Mouse (Mus musculus) embryonic facial prominence, embryonic 11.5 days (tissue): ENCODE results near the gene Mdfi. TPM values are rescaled to one million over a fixed set of nuclear protein-coding genes. Genes with fewer than 3 reads are reported as not detected.

Experiments
- ATAC-seq: fragments of 200-750 bp; cut with Nextera tagmentation; replicated peaks from 2 replicates; pipeline ENCODE4 v1.8.0; 2017; ENCODE audit warnings: low read depth; ENCODE audit not compliant: insufficient number of reproducible peaks, low FRiP score, low TSS enrichment
- DNase-seq: peaks from one replicate; pipeline ENCODE4 v3.0.0-alpha.2; 2015; ENCODE audit warnings: low spot score
- H3K27ac ChIP-seq: fragments of 300-500 bp; sonication (generic); replicated peaks from 2 replicates; pipeline ENCODE4 v1.5.1; 2014; ENCODE audit warnings: mild to moderate bottlenecking, low read depth, low read length, control low read depth
- H3K27me3 ChIP-seq: fragments of 300-500 bp; sonication (generic); 2 replicates; pipeline ENCODE4 v1.6.1; 2014; ENCODE audit warnings: mild to moderate bottlenecking, low read length, moderate library complexity, mixed read lengths; ENCODE audit not compliant: control insufficient read depth, insufficient read depth
- H3K36me3 ChIP-seq: fragments of 300-500 bp; sonication (generic); replicated peaks from 2 replicates; pipeline ENCODE4 v1.6.1; 2014; ENCODE audit warnings: low read depth, mild to moderate bottlenecking, low read length, moderate library complexity, mixed read lengths; ENCODE audit not compliant: control insufficient read depth, insufficient read depth
- H3K4me1 ChIP-seq: fragments of 300-500 bp; sonication (generic); 2 replicates; pipeline ENCODE4 v1.6.1; 2014; ENCODE audit warnings: low read length, mixed read lengths; ENCODE audit not compliant: control insufficient read depth, insufficient read depth
- H3K4me2 ChIP-seq: fragments of 300-500 bp; sonication (generic); 2 replicates; pipeline ENCODE4 v1.6.1; 2014; ENCODE audit warnings: low read depth, mild to moderate bottlenecking, control low read depth, low read length, moderate library complexity
- H3K4me3 ChIP-seq: fragments of 300-500 bp; sonication (generic); 2 replicates; pipeline ENCODE4 v1.5.1; 2014; ENCODE audit warnings: low read depth, low read length, control low read depth
- H3K9ac ChIP-seq: fragments of 300-500 bp; sonication (generic); replicated peaks from 2 replicates; pipeline ENCODE4 v1.6.1; 2014; ENCODE audit warnings: mild to moderate bottlenecking, control low read depth, low read length
- H3K9me3 ChIP-seq: fragments of 300-500 bp; sonication (generic); replicated peaks from 2 replicates; pipeline ENCODE4 v1.6.1; 2016; ENCODE audit warnings: mild to moderate bottlenecking, low read length, inconsistent platforms, mixed read lengths; ENCODE audit not compliant: control insufficient read depth
- WGBS: fragments of 180-500 bp; shearing (Covaris S2); extraction: QIAGEN DNeasy Blood & Tissue Kit; methylation state at CpG from one replicate; pipeline ENCODE4 v1.1.7; 2014; 5-methylcytosine and 5-hydroxymethylcytosine counted together
- polyA plus RNA-seq: library from polyadenylated mRNA; unstranded; fragments of >200 nt; fragmentation: Nextera tagmentation; extraction: Ambion mirVana; gene quantifications from 2 replicates; pipeline ENCODE4 v1.2.1, GENCODE M21; 2014

Mdfi gene
- polyA plus RNA-seq, 1 experiment from 2014 or later, result 75.2 TPM

- H3K27ac ChIP-seq, result no peak overlapping the region
- DNase-seq (no peak), ATAC-seq (no peak)
- no peak overlapping the region for H3K4me2 ChIP-seq
- H3K9me3 ChIP-seq, result no peaks in the 10 kb centered on the region
- H3K4me1 ChIP-seq, result no peaks in the 10 kb centered on the region
- no peak overlapping the region for H3K4me3 ChIP-seq
- H3K27me3 ChIP-seq, result no peaks in the 10 kb centered on the region
- H3K9ac ChIP-seq, result no peak overlapping the region
- H3K36me3 ChIP-seq, result no peaks in the 10 kb centered on the region
- 90% methylated on average over 3 of the region's 3 CpGs for WGBS
Measured at GRCm38 (mm10) chr17:47843465-47843864, 9.0 kb upstream of the Mdfi start.

GRCm38 (mm10) chr17:47841931-47842623 lies 7.6 kb upstream of the Mdfi start:
- H3K9me3 ChIP-seq, result no peaks in the 10 kb centered on the region
- H3K4me3 ChIP-seq, result no peak overlapping the region
- no peak for ATAC-seq
- WGBS, result 76% methylated on average over 19 of the region's 19 CpGs
- no peak overlapping the region for H3K9ac ChIP-seq
- no peak for DNase-seq
- H3K36me3 ChIP-seq, result no peaks in the 10 kb centered on the region
- H3K4me1 ChIP-seq, result no peaks in the 10 kb centered on the region
- no peaks in the 10 kb centered on the region for H3K27me3 ChIP-seq
- H3K27ac ChIP-seq, result no peak overlapping the region
- no peak overlapping the region for H3K4me2 ChIP-seq

- Histone ChIP-seq H3K27ac (no peak overlapping the region), H3K4me1 (no peaks in the 10 kb centered on the region), H3K27me3 (no peaks in the 10 kb centered on the region), H3K9ac (no peak overlapping the region), H3K9me3 (no peaks in the 10 kb centered on the region), H3K4me3 (no peak overlapping the region), H3K4me2 (no peak overlapping the region), H3K36me3 (no peaks in the 10 kb centered on the region)
- no peak for DNase-seq
- no peak for ATAC-seq
- WGBS, result 92% methylated on average over 8 of the region's 8 CpGs
Measured at GRCm38 (mm10) chr17:47841521-47841920, 7.0 kb upstream of the Mdfi start.

- DNase-seq (no peak), ATAC-seq (no peak)
- 51% methylated on average over 6 of the region's 6 CpGs for WGBS
Measured at GRCm38 (mm10) chr17:47837808-47838207, 3.3 kb upstream of the Mdfi start.

GRCm38 (mm10) chr17:47833628-47834481 lies 636 bp downstream of the Mdfi start:
- Histone ChIP-seq H3K4me2 (peak overlapping the region; percentile 85), H3K4me3 (peak overlapping the region; percentile 94), H3K9me3 (no peaks in the 10 kb centered on the region), H3K27ac (peak overlapping the region; percentile 75), H3K27me3 (peaks cover 3% of the 10 kb centered on the region), H3K36me3 (no peaks in the 10 kb centered on the region; the same call in 1 of the 2 replicates), H3K4me1 (peaks cover 9% of the 10 kb centered on the region), H3K9ac (peak overlapping the region; percentile 87)
- DNase-seq (peak; percentile 35), ATAC-seq (no peak)
- WGBS, result 1% methylated on average over 42 of the region's 45 CpGs

More at GRCm38 (mm10) chr17:47837808-47838207, 3.3 kb upstream of the Mdfi start:
- Histone ChIP-seq H3K36me3 (no peaks in the 10 kb centered on the region), H3K4me3 (no peak overlapping the region), H3K9ac (no peak overlapping the region), H3K27me3 (peaks cover 3% of the 10 kb centered on the region), H3K4me1 (peaks cover 3% of the 10 kb centered on the region; the same call in 1 of the 2 replicates), H3K4me2 (no peak overlapping the region), H3K27ac (no peak overlapping the region), H3K9me3 (no peaks in the 10 kb centered on the region)

- DNase-seq, result peak; percentile 87
- Histone ChIP-seq H3K4me1 (peaks cover 9% of the 10 kb centered on the region), H3K9ac (peak overlapping the region; percentile 87), H3K9me3 (no peaks in the 10 kb centered on the region), H3K36me3 (no peaks in the 10 kb centered on the region; the same call in 1 of the 2 replicates), H3K27me3 (peaks cover 3% of the 10 kb centered on the region), H3K4me3 (peak overlapping the region; percentile 94), H3K27ac (peak overlapping the region; percentile 75), H3K4me2 (peak overlapping the region; percentile 85)
- ATAC-seq, result peak; percentile 69
- WGBS, result under 1% methylated on average over 37 of the region's 45 CpGs
Measured at GRCm38 (mm10) chr17:47833029-47833627, 1.4 kb downstream of the Mdfi start.

- ATAC-seq (peak; percentile 45), DNase-seq (peak; percentile 49)
- H3K27me3 ChIP-seq, result peaks cover 3% of the 10 kb centered on the region
Measured at GRCm38 (mm10) chr17:47832501-47833028, 1.9 kb downstream of the Mdfi start.

More at GRCm38 (mm10) chr17:47832501-47833028, 1.9 kb downstream of the Mdfi start:
- Histone ChIP-seq H3K36me3 (no peaks in the 10 kb centered on the region; the same call in 1 of the 2 replicates), H3K4me3 (peak overlapping the region; percentile 94), H3K27ac (peak overlapping the region; percentile 75), H3K4me2 (peak overlapping the region; percentile 85), H3K9me3 (no peaks in the 10 kb centered on the region), H3K4me1 (peaks cover 9% of the 10 kb centered on the region), H3K9ac (peak overlapping the region; percentile 87)
- WGBS, result under 1% methylated on average over 17 of the region's 17 CpGs
